Comparison of ENCODE assay signal across 23 mouse cellular contexts in the genomic region with DNA sequence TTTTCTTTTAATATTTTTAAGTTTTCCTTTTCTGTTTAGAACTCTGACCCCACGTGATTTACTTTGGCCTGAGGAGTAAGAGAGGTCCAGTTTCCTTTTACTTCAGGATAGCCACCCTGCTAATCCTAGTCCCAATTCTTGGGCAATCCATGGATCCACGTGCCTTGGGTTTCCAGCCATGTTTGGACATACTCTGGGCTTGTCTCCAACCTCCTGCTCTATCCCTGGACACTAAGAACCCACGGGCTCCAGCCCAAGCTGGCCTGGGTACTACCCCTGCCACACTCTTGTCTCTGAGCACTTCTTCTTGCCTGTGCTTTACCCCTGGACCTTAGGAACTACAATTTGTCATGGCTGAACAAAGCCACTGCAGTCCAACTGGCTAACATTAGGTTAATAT.
A peak's percentile ranks its signal among the peaks of the same experiment; 100 is the strongest.
DNase-seq lines count a peak whose midpoint lies in the region; ATAC-seq and TF ChIP-seq lines count a peak whose summit lies in the region.
"Had no signal": no experiment of that assay in that cellular context is flagged by ENCODE, and none has a peak within 500 bp of the region (broad histone marks: within the 10 kb centered on the region; RNA-seq: fewer than 3 reads in every experiment).

No protein-coding gene starts in this region.

- H3K27me3 ChIP-seq in lung, postnatal 0 days (replicated peaks; ENCODE audit: insufficient read depth, low read length) = no peaks in the 10 kb centered on the region
- no peaks in the 10 kb centered on the region for H3K27me3 ChIP-seq in embryonic facial prominence, embryonic 10.5 days (replicated peaks; ENCODE audit: low read depth, poor library complexity, severe bottlenecking)
- H3K27me3 ChIP-seq in heart, embryonic 11.5 days (ENCODE audit: control insufficient read depth, insufficient read depth, low read length) = no peaks in the 10 kb centered on the region
- H3K27me3 ChIP-seq: CH12.LX; hindbrain, embryonic 12.5 days; kidney, embryonic 15.5 days; limb, embryonic 12.5 days; liver, embryonic 13.5 days; lung, embryonic 15.5 days; neural tube, embryonic 15.5 days had no signal

- ATAC-seq in lung, postnatal 0 days = peak; percentile 38; the same call in 1 of the 2 replicates
- no peak for ATAC-seq in heart, embryonic 11.5 days (replicated peaks; ENCODE audit: insufficient number of reproducible peaks, low FRiP score, low TSS enrichment)
- ATAC-seq: forebrain, postnatal 0 days; intestine, postnatal 0 days had no signal

- no peak for TF ChIP-seq CTCF in lung, postnatal 0 days (IDR thresholded peaks at IDR 0.05)

- H3K4me1 ChIP-seq in lung, postnatal 0 days (ENCODE audit: insufficient read depth, low read depth, low read length) = no peaks in the 10 kb centered on the region
- H3K4me1 ChIP-seq in embryonic facial prominence, embryonic 10.5 days = peaks cover 16% of the 10 kb centered on the region
- peaks cover 3% of the 10 kb centered on the region for H3K4me1 ChIP-seq in heart, embryonic 11.5 days (ENCODE audit: control insufficient read depth, insufficient read depth, low read length)
- H3K4me1 ChIP-seq: liver, embryonic 13.5 days had no signal

- H3K9ac ChIP-seq in lung, postnatal 0 days (replicated peaks; ENCODE audit: low read depth) = no peak overlapping the region
- H3K9ac ChIP-seq in heart, embryonic 11.5 days (ENCODE audit: low read depth, low read length) = no peak overlapping the region
- H3K9ac ChIP-seq: forebrain, postnatal 0 days; hindbrain, embryonic 12.5 days; kidney, embryonic 15.5 days; limb, embryonic 12.5 days; liver, embryonic 13.5 days; lung, embryonic 15.5 days; neural tube, embryonic 15.5 days had no signal

- H3K4me3 ChIP-seq in lung, postnatal 0 days (ENCODE audit: low read depth, low read length) = no peak overlapping the region
- no peak overlapping the region for H3K4me3 ChIP-seq in embryonic facial prominence, embryonic 10.5 days
- H3K4me3 ChIP-seq in heart, embryonic 11.5 days (ENCODE audit: low read depth, low read length) = no peak overlapping the region
- H3K4me3 ChIP-seq: forebrain, embryonic 10.5 days; heart, adult 2 months; hindbrain, embryonic 12.5 days; kidney, embryonic 15.5 days; limb, embryonic 12.5 days; liver, embryonic 13.5 days; lung, embryonic 15.5 days; neural tube, embryonic 15.5 days had no signal

- H3K9me3 ChIP-seq in lung, postnatal 0 days (ENCODE audit: low read length) = no peaks in the 10 kb centered on the region
- H3K9me3 ChIP-seq in embryonic facial prominence, embryonic 10.5 days = no peaks in the 10 kb centered on the region
- no peaks in the 10 kb centered on the region for H3K9me3 ChIP-seq in heart, embryonic 11.5 days (replicated peaks; ENCODE audit: control insufficient read depth, low read length)
- H3K9me3 ChIP-seq: forebrain, embryonic 10.5 days; hindbrain, embryonic 12.5 days; kidney, embryonic 15.5 days; limb, embryonic 12.5 days; liver, embryonic 13.5 days; lung, embryonic 15.5 days; neural tube, embryonic 15.5 days had no signal

- TF ChIP-seq EP300 in lung, postnatal 0 days (IDR thresholded peaks at IDR 0.05) = no peak

- DNase-seq in cerebellum, postnatal 14 days = peak; percentile 49 to 61
- DNase-seq in cerebellum, adult 8-10 months = no peak
- peak; percentile 40 for DNase-seq in lung, postnatal 0 days (ENCODE audit: low spot score)
- DNase-seq in lung, postnatal 10 days = no peak
- peak; percentile 98 for DNase-seq in adipocyte (ENCODE audit: low spot score)
- DNase-seq in gastrocnemius, postnatal 14 days = peak; percentile 39
- no peak for DNase-seq in embryonic facial prominence, embryonic 10.5 days (ENCODE audit: low spot score)
- DNase-seq: B cell, adult 2 months; cerebellum, adult 18-20 months; forebrain, postnatal 0 days; kidney, postnatal 36 days; liver, embryonic 13.5 days had no signal

- no peak overlapping the region for H3K4me2 ChIP-seq in lung, postnatal 0 days (replicated peaks; ENCODE audit: low read depth, low read length)
- no peak overlapping the region for H3K4me2 ChIP-seq in heart, embryonic 11.5 days
- H3K4me2 ChIP-seq: hindbrain, embryonic 12.5 days; kidney, embryonic 15.5 days; limb, embryonic 12.5 days; liver, embryonic 13.5 days; lung, embryonic 15.5 days; neural tube, embryonic 15.5 days had no signal

- intact Hi-C loops in gastrocnemius, postnatal 14 days (cut with DNase I; ENCODE audit: low total_unique reads) = no loop called here

- H3K36me3 ChIP-seq in lung, postnatal 0 days (ENCODE audit: insufficient read depth, low read length) = no peaks in the 10 kb centered on the region
- peaks cover 63% of the 10 kb centered on the region for H3K36me3 ChIP-seq in embryonic facial prominence, embryonic 10.5 days (replicated peaks)
- H3K36me3 ChIP-seq in heart, embryonic 11.5 days (ENCODE audit: control insufficient read depth, insufficient read depth, low read length) = no peaks in the 10 kb centered on the region
- H3K36me3 ChIP-seq: G1E; kidney, embryonic 15.5 days; liver, embryonic 13.5 days; lung, embryonic 15.5 days; neural tube, embryonic 15.5 days had no signal

- 59% methylated on average over 3 of the region's 3 CpGs for WGBS in lung, postnatal 0 days
- 89% methylated on average over 3 of the region's 3 CpGs for WGBS in embryonic facial prominence, embryonic 10.5 days
- 72% methylated on average over 3 of the region's 3 CpGs for WGBS in heart, embryonic 11.5 days (ENCODE audit: insufficient replicate concordance)

- H3K27ac ChIP-seq in lung, postnatal 0 days (ENCODE audit: low read length) = no peak overlapping the region
- H3K27ac ChIP-seq in embryonic facial prominence, embryonic 10.5 days (replicated peaks) = no peak overlapping the region
- H3K27ac ChIP-seq in heart, embryonic 11.5 days (ENCODE audit: low read depth, low read length) = no peak overlapping the region
- H3K27ac ChIP-seq: heart, adult 2 months; hindbrain, embryonic 12.5 days; kidney, embryonic 15.5 days; limb, embryonic 12.5 days; liver, embryonic 13.5 days; lung, embryonic 15.5 days; neural tube, embryonic 15.5 days had no signal

Comparison
In these comparisons a context has a peak if more than half of its experiments do, and no peak if none do; other contexts are left out.
1. DNase-seq: peak in cerebellum, postnatal 14 days (2 of 2), lung, postnatal 0 days (single experiment), adipocyte (single experiment) and gastrocnemius, postnatal 14 days (single experiment); none in cerebellum, adult 8-10 months (single experiment), lung, postnatal 10 days (single experiment) and embryonic facial prominence, embryonic 10.5 days (single experiment).